Mouse (Mus musculus): ENCODE results near the gene Rab43.

- TF ChIP-seq EP300 (IDR thresholded peaks at IDR 0.05; ENCODE audit: low read depth): no peak
- no peak for TF ChIP-seq CTCF (IDR thresholded peaks at IDR 0.05; ENCODE audit: low read depth)
Measured at GRCm38 (mm10) chr6:87809144-87809543, 2.8 kb downstream of the Rab43 start.
